Mouse (Mus musculus) bone marrow macrophage, adult 2 months (primary cell): ENCODE measurements at regions not wholly inside any gene's neighbourhood (a gene's known extent, or its start where the extent isn't known, plus 50 kb on each side); places are given as distances from the start of the nearest gene placed in this dataset.

Experiments used
- CTCF ChIP-seq: IDR thresholded peaks from 2 replicates; pipeline ENCODE4 v1.5.1; 2012; ENCODE audit warnings: low read depth, mild to moderate bottlenecking, low read length, moderate library complexity
- POLR2A ChIP-seq: IDR thresholded peaks from 2 replicates; pipeline ENCODE4 v1.6.1; 2012; ENCODE audit warnings: mild to moderate bottlenecking, low read depth, low read length, borderline replicate concordance

DNA sequence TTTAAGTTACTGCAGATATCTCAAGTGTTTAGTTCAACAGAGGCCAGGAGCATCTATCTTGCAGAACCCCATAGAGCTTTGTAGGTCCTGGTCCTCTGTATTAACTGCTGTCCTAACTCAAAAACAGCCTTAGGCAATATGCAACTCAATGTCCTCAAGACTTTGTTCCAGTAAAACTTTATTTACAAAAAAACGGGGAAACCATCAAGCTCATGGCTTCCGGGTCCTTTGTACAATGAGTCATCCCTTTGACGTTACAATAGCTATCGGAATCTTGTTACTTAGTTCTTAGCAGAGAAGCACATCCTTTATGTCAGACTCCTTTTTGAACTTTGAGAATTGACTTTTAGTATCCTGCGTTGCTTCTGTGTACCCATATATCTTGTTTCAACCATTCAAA lies 216.2 kb upstream of the Zmiz1 start:
- TF ChIP-seq CTCF (no peak), POLR2A (no peak)
